Mouse (Mus musculus) left cerebral cortex, postnatal 25 days (tissue): ENCODE results near the gene Rfpl4b. TPM values are rescaled to one million over a fixed set of nuclear protein-coding genes. Genes with fewer than 3 reads are reported as not detected.
"Not testable (repeated sequence)": the region's sequence is repeated elsewhere in the genome, so short reads cannot be mapped to it uniquely, and the experiment has no call there.

Source experiments
- DNase-seq, 2 experiments: peaks; one replicate each; pipeline ENCODE4 v3.0.0; 2022; ENCODE audit warnings: low spot score in 2 of 2, mixed read lengths in 1 of 2
- intact Hi-C: fragments of 180-260 bp; cut with DNase I; formaldehyde crosslinking; loops from one replicate; pipeline ENCODE4 v1.15.1; 2025
- total RNA-seq, 2 experiments: library from RNA; stranded (reverse); gene quantifications; 2 replicates each; pipeline ENCODE4 v1.2.3; 2021

The Rfpl4b gene
- not detected for total RNA-seq

GRCm38 (mm10) chr10:38821679-38822078, at the start of gene Rfpl4b:
TSS of gene Rfpl4b (minus strand) at chr10:38821779.
- intact Hi-C loops = no loop called here
- DNase-seq = no peak

- no peak for DNase-seq
- intact Hi-C loops = no loop called here
These were observed 33.6 kb upstream of the Rfpl4b start for GRCm38 (mm10) chr10:38855186-38855585.

- DNase-seq = not testable (repeated sequence)
- intact Hi-C loops = loop anchor here (5.0 kb wide), 2 partner anchors 573 to 1713 kb away; partner anchors contain the start of gene Marcks
These were observed 28.4 kb upstream of the Rfpl4b start for GRCm38 (mm10) chr10:38850006-38850405.

- DNase-seq = peak; percentile 78 to 84
- intact Hi-C loops = loop anchor here (2.0 to 5.0 kb wide), 2 partner anchors 1776 to 1832 kb away; no protein-coding TSS in a partner anchor
These were observed 27.4 kb upstream of the Rfpl4b start for GRCm38 (mm10) chr10:38848884-38849499.

- DNase-seq = peak in 1 of 2 experiments; percentile 3
- intact Hi-C loops = loop anchor here (2.0 to 5.0 kb wide), 2 partner anchors 1775 to 1831 kb away; no protein-coding TSS in a partner anchor
These were observed 26.7 kb upstream of the Rfpl4b start for GRCm38 (mm10) chr10:38848231-38848630.

- intact Hi-C loops = no loop called here
- no peak for DNase-seq
These were observed 2.2 kb upstream of the Rfpl4b start for GRCm38 (mm10) chr10:38823741-38824140.

- no peak for DNase-seq
- intact Hi-C loops = no loop called here
These were observed 15.5 kb downstream of the Rfpl4b start for GRCm38 (mm10) chr10:38806056-38806455.

GRCm38 (mm10) chr10:38804047-38804446, 17.5 kb downstream of the Rfpl4b start:
- no peak for DNase-seq
- intact Hi-C loops = no loop called here

- intact Hi-C loops = no loop called here
These were observed 18.3 kb downstream of the Rfpl4b start for GRCm38 (mm10) chr10:38803304-38803703.

GRCm38 (mm10) chr10:38788612-38789011, 33.0 kb downstream of the Rfpl4b start:
- intact Hi-C loops = no loop called here
- DNase-seq = no peak

More at GRCm38 (mm10) chr10:38803304-38803703, 18.3 kb downstream of the Rfpl4b start:
- no peak for DNase-seq

Other genes starting within 250 kb of the Rfpl4b start
- 10 to 100 TPM; 10.4 to 11.7 TPM for gene Lama4, start 143.7 kb upstream of the Rfpl4b start, total RNA-seq